Mouse (Mus musculus): Measurements from ENCODE around the gene Yjefn3. TPM values are rescaled to one million over a fixed set of nuclear protein-coding genes. Genes with fewer than 3 reads are reported as not detected.
A peak's percentile ranks its signal among the peaks of the same experiment; 100 is the strongest.

Gene Yjefn3
- polyA plus RNA-seq, 1 experiment, result 3.9 TPM

GRCm38 (mm10) chr8:69907106-69907505 lies 4.6 kb upstream of the Yjefn3 start:
- no peaks in the 10 kb centered on the region for H3K27me3 ChIP-seq (replicated peaks; ENCODE audit: control insufficient read depth, insufficient read depth, low read length)
- no peak overlapping the region for H3K27ac ChIP-seq (ENCODE audit: insufficient read depth, low read depth, low read length)
- peaks cover 5% of the 10 kb centered on the region; the same call in 1 of the 2 replicates for H3K4me1 ChIP-seq (ENCODE audit: control insufficient read depth, insufficient read depth, low read length)
- 0 out of 2 replicates have a peak, but pooled peaks cover 2% of the 10 kb centered on the region for H3K36me3 ChIP-seq (ENCODE audit: control insufficient read depth, insufficient read depth, low read length)
- TF ChIP-seq CTCF (conservative IDR thresholded peaks at IDR 0.05; ENCODE audit: insufficient read depth, insufficient read length, low read depth, low read length), result no peak
- TF ChIP-seq POLR2A (IDR thresholded peaks at IDR 0.05; ENCODE audit: low read depth, low read length), result no peak
- no peak for DNase-seq
- no peak overlapping the region for H3K4me3 ChIP-seq (ENCODE audit: insufficient read depth, low read depth, low read length)
- 91% methylated on average over 2 of the region's 2 CpGs for WGBS

- H3K4me1 ChIP-seq (ENCODE audit: control insufficient read depth, insufficient read depth, low read length), result peaks cover 5% of the 10 kb centered on the region; the same call in 1 of the 2 replicates
- no peak overlapping the region for H3K4me3 ChIP-seq (ENCODE audit: insufficient read depth, low read depth, low read length)
- no peak for TF ChIP-seq POLR2A (IDR thresholded peaks at IDR 0.05; ENCODE audit: low read depth, low read length)
- TF ChIP-seq CTCF (conservative IDR thresholded peaks at IDR 0.05; ENCODE audit: insufficient read depth, insufficient read length, low read depth, low read length), result no peak
- no peak for DNase-seq
- no peaks in the 10 kb centered on the region for H3K27me3 ChIP-seq (replicated peaks; ENCODE audit: control insufficient read depth, insufficient read depth, low read length)
- 91% methylated on average over 2 of the region's 2 CpGs for WGBS
- H3K27ac ChIP-seq (ENCODE audit: insufficient read depth, low read depth, low read length), result no peak overlapping the region
- 0 out of 2 replicates have a peak, but pooled peaks cover 2% of the 10 kb centered on the region for H3K36me3 ChIP-seq (ENCODE audit: control insufficient read depth, insufficient read depth, low read length)
These were observed 3.7 kb upstream of the Yjefn3 start for GRCm38 (mm10) chr8:69906260-69906659.

DNA sequence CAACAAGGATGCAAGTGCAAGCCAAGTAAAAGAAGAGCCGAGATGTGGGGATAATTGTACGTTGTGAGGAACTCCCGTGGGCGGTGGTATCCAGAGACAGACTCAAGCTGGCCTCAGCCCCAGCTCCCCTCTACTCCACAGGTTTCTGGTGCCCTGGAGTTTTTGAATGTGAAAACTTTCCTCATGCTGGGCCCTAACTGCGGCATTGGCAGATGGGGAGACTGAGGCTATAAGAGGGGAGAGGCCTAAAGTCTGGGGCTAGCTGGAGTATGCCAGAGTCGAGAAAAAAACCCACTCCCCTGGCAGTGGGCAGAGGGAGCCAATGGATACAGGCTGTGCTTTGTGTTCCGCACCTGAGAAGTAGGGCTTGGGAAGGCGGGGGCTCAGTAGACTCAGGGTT lies 1.6 kb upstream of the Yjefn3 start:
- H3K36me3 ChIP-seq (ENCODE audit: control insufficient read depth, insufficient read depth, low read length), result 0 out of 2 replicates have a peak, but pooled peaks cover 2% of the 10 kb centered on the region
- no peak for TF ChIP-seq CTCF (conservative IDR thresholded peaks at IDR 0.05; ENCODE audit: insufficient read depth, insufficient read length, low read depth, low read length)
- no peak for TF ChIP-seq POLR2A (IDR thresholded peaks at IDR 0.05; ENCODE audit: low read depth, low read length)
- no peak overlapping the region for H3K27ac ChIP-seq (ENCODE audit: insufficient read depth, low read depth, low read length)
- H3K4me3 ChIP-seq (ENCODE audit: insufficient read depth, low read depth, low read length), result no peak overlapping the region
- no peaks in the 10 kb centered on the region for H3K27me3 ChIP-seq (replicated peaks; ENCODE audit: control insufficient read depth, insufficient read depth, low read length)
- DNase-seq, result no peak
- WGBS, result 83% methylated on average over 8 of the region's 8 CpGs
- H3K4me1 ChIP-seq (ENCODE audit: control insufficient read depth, insufficient read depth, low read length), result peaks cover 15% of the 10 kb centered on the region; the same call in 1 of the 2 replicates

GRCm38 (mm10) chr8:69903063-69903542 lies 591 bp upstream of the Yjefn3 start:
- no peaks in the 10 kb centered on the region for H3K27me3 ChIP-seq (replicated peaks; ENCODE audit: control insufficient read depth, insufficient read depth, low read length)
- peak overlapping the region; percentile 54 for H3K4me3 ChIP-seq (ENCODE audit: insufficient read depth, low read depth, low read length)
- peak; percentile 99 for DNase-seq
- WGBS, result under 1% methylated on average over 45 of the region's 45 CpGs
- TF ChIP-seq POLR2A (IDR thresholded peaks at IDR 0.05; ENCODE audit: low read depth, low read length) (no peak), CTCF (conservative IDR thresholded peaks at IDR 0.05; ENCODE audit: insufficient read depth, insufficient read length, low read depth, low read length) (no peak)
- H3K36me3 ChIP-seq (ENCODE audit: control insufficient read depth, insufficient read depth, low read length), result no peaks in the 10 kb centered on the region
- peaks cover 18% of the 10 kb centered on the region; the same call in 1 of the 2 replicates for H3K4me1 ChIP-seq (ENCODE audit: control insufficient read depth, insufficient read depth, low read length)
- peak overlapping the region; percentile 73 for H3K27ac ChIP-seq (ENCODE audit: insufficient read depth, low read depth, low read length)

DNA sequence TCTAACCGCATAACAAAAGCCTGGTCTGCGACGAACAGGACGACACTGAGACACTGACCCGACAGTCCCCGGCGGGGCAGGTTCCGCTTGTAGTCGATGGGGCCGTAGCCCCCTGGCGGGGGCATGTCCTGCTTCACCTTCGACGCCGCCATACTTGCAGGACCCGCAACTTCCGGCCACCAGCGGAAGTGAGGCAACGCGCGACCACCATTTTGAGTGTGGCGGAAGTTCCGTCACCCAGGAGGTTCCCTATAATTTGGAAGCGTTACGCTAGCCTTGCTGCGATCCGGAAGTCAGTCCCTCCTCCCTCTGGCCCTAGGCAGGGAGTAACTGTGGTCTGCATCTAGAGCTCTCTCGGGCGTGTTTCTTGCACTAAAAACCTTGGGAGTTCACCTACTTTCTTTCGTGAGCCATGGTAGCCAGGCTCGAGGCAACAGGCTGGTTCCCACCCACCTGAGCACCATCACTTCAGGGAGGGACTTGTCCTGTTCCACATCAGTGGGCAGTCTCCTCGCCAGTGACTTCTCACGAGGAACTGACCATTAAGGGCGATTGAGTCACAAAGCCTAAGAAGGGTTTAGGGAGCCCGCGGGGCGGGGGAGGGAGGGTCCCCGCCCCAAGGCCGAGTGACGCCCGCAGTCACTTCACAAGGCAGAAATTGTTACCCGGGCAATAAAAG lies 889 bp downstream of the Yjefn3 start:
- peak overlapping the region; percentile 81 for H3K27ac ChIP-seq (ENCODE audit: insufficient read depth, low read depth, low read length)
- H3K36me3 ChIP-seq (ENCODE audit: control insufficient read depth, insufficient read depth, low read length), result no peaks in the 10 kb centered on the region
- DNase-seq, result peak; percentile 98
- H3K4me1 ChIP-seq (ENCODE audit: control insufficient read depth, insufficient read depth, low read length), result peaks cover 25% of the 10 kb centered on the region; the same call in 1 of the 2 replicates
- TF ChIP-seq CTCF (conservative IDR thresholded peaks at IDR 0.05; ENCODE audit: insufficient read depth, insufficient read length, low read depth, low read length) (peak; percentile 41), POLR2A (IDR thresholded peaks at IDR 0.05; ENCODE audit: low read depth, low read length) (peak; percentile 74)
- peak overlapping the region; percentile 61 for H3K4me3 ChIP-seq (ENCODE audit: insufficient read depth, low read depth, low read length)
- no peaks in the 10 kb centered on the region for H3K27me3 ChIP-seq (replicated peaks; ENCODE audit: control insufficient read depth, insufficient read depth, low read length)
- under 1% methylated on average over 41 of the region's 41 CpGs for whole genome bisulfite sequencing

DNA sequence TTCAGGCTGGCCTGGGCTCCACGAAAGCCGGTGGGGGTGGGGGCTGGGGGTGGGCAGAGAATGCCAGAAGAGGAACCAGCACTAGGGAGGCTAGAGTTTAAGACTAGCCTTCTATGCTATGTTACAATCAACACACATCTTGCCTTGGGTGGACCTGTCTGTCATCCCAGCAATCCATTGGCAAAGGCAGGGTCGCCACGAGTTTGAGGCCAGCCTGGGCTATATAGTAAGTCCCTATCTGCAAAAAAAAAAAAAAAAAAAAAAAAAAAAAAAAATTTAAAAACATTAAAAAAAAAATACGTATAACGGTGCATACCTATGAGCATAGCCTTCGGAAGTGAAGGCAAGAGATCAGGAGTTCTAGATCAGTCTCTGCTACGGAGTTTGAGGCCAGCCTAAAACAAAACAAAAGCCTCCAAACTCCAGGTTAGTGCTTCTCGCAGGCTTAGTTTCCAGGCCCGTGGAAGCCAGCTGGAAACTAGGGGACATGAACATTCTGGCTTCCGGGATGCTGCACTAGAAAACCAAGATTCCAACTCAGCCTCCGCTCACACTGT lies 1.5 kb downstream of the Yjefn3 start:
- TF ChIP-seq POLR2A (IDR thresholded peaks at IDR 0.05; ENCODE audit: low read depth, low read length) (no peak), CTCF (conservative IDR thresholded peaks at IDR 0.05; ENCODE audit: insufficient read depth, insufficient read length, low read depth, low read length) (no peak)
- no peaks in the 10 kb centered on the region for H3K27me3 ChIP-seq (replicated peaks; ENCODE audit: control insufficient read depth, insufficient read depth, low read length)
- WGBS, result 11% methylated on average over 12 of the region's 12 CpGs
- peak overlapping the region; percentile 61 for H3K4me3 ChIP-seq (ENCODE audit: insufficient read depth, low read depth, low read length)
- DNase-seq, result no peak
- no peaks in the 10 kb centered on the region for H3K36me3 ChIP-seq (ENCODE audit: control insufficient read depth, insufficient read depth, low read length)
- peak overlapping the region; percentile 81 for H3K27ac ChIP-seq (ENCODE audit: insufficient read depth, low read depth, low read length)
- H3K4me1 ChIP-seq (ENCODE audit: control insufficient read depth, insufficient read depth, low read length), result peaks cover 25% of the 10 kb centered on the region; the same call in 1 of the 2 replicates

DNA sequence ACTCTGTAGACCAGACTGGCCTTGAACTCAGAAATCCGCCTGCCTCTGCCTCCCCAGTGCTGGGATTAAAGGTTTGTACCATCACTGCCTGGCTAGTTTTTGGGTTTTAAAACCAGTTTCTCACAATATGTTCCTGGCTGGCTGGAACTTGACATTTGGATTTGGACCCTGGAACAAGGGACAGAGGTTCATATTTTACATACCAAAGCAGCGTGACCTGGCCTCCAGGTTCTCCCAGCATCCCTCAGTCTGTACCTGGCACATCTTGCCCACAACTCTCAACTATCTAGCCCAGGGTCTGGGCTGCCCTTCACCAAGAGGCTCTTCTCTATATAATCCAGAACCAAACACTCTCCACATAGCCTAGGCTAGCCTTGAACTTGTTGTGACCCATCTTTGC lies 2.6 kb downstream of the Yjefn3 start:
- TF ChIP-seq POLR2A (IDR thresholded peaks at IDR 0.05; ENCODE audit: low read depth, low read length), result no peak
- no peak for TF ChIP-seq CTCF (conservative IDR thresholded peaks at IDR 0.05; ENCODE audit: insufficient read depth, insufficient read length, low read depth, low read length)
- H3K36me3 ChIP-seq (ENCODE audit: control insufficient read depth, insufficient read depth, low read length), result no peaks in the 10 kb centered on the region
- peaks cover 25% of the 10 kb centered on the region; the same call in 1 of the 2 replicates for H3K4me1 ChIP-seq (ENCODE audit: control insufficient read depth, insufficient read depth, low read length)
- peak; percentile 76 for DNase-seq
- 52% methylated on average over 2 of the region's 2 CpGs for WGBS
- H3K4me3 ChIP-seq (ENCODE audit: insufficient read depth, low read depth, low read length), result no peak overlapping the region
- H3K27ac ChIP-seq (ENCODE audit: insufficient read depth, low read depth, low read length), result no peak overlapping the region
- H3K27me3 ChIP-seq (replicated peaks; ENCODE audit: control insufficient read depth, insufficient read depth, low read length), result no peaks in the 10 kb centered on the region
